Mouse (Mus musculus): ENCODE measurements around the gene Taf13.
"Not testable (repeated sequence)": the region's sequence is repeated elsewhere in the genome, so short reads cannot be mapped to it uniquely, and the experiment has no call there.

Gene Taf13

GRCm38 (mm10) chr3:108563309-108563708, 8.2 kb upstream of the Taf13 start:
- POLR2A ChIA-PET = interaction anchor here (0.8 to 4.3 kb wide), 16 partner anchors 8 to 417 kb away, joined by 3 to 53 read pairs (median 8); partner anchors contain the start of genes Taf13 (in 3 of the 4), Sars (in 2 of the 4), Wdr47 (in 2 of the 4) and Gnai3 (in 1 of the 4)
- CTCF ChIA-PET = interaction anchor here in 2 of 4 experiments (0.7 to 2.9 kb wide), 12 partner anchors 21 to 267 kb away, joined by 3 to 8 read pairs (median 4); partner anchors contain the start of genes Celsr2 (in 1 of the 2), Sars (in 1 of the 2) and Wdr47 (in 1 of the 2)

GRCm38 (mm10) chr3:108567990-108568877, 3.3 kb upstream of the Taf13 start:
- ChIA-PET POLR2A (interaction anchor here (0.5 to 2.4 kb wide), 16 partner anchors 8 to 338 kb away, joined by 3 to 7 read pairs (median 3); partner anchors contain the start of genes Wdr47 (in 2 of the 4) and Sars (in 1 of the 4)), CTCF (interaction anchor here in 1 of 4 experiments (0.5 to 1.2 kb wide), 3 partner anchors 30 to 87 kb away, joined by 3 to 5 read pairs (median 4); no protein-coding TSS in a partner anchor)

GRCm38 (mm10) chr3:108569636-108570035, 1.9 kb upstream of the Taf13 start:
- POLR2A ChIA-PET = interaction anchor here in 3 of 4 experiments (0.6 to 6.9 kb wide), 8 partner anchors 7 to 358 kb away, joined by 3 to 74 read pairs (median 4); partner anchors contain the start of gene Tmem167b (in 1 of the 3)
- CTCF ChIA-PET = not testable (repeated sequence)

- ChIA-PET CTCF (interaction anchor here in 1 of 4 experiments (0.6 kb wide), 2 partner anchors 15 to 27 kb away, joined by 3 to 5 read pairs; no protein-coding TSS in a partner anchor), POLR2A (interaction anchor here (0.7 to 6.9 kb wide), 24 partner anchors 9 to 600 kb away, joined by 3 to 74 read pairs (median 6); partner anchors contain the start of genes Tmem167b (in 3 of the 4), Sars (in 2 of the 4), Wdr47 (in 2 of the 4) and Cyb561d1 (in 1 of the 4))
Measured at GRCm38 (mm10) chr3:108570813-108571212, 685 bp upstream of the Taf13 start.

- POLR2A ChIA-PET = interaction anchor here (0.5 to 6.9 kb wide), 59 partner anchors 8 to 372 kb away, joined by 3 to 74 read pairs (median 5); partner anchors contain the start of genes Tmem167b (in 3 of the 4), Wdr47 (in 3 of the 4), Psrc1 (in 2 of the 4) and Sars (in 2 of the 4)
- CTCF ChIA-PET = interaction anchor here in 1 of 4 experiments (0.6 kb wide), 1 partner anchor 16 kb away, joined by 5 read pairs; no protein-coding TSS in a partner anchor
Measured at GRCm38 (mm10) chr3:108572309-108573010, 962 bp downstream of the Taf13 start.

- CTCF ChIA-PET = no interaction called here
- POLR2A ChIA-PET = interaction anchor here in 2 of 4 experiments (0.9 to 6.9 kb wide), 5 partner anchors 11 to 129 kb away, joined by 3 to 74 read pairs (median 34); partner anchors contain the start of genes Sars (in 1 of the 2), Tmem167b (in 1 of the 2) and Wdr47 (in 1 of the 2)
Measured at GRCm38 (mm10) chr3:108574018-108574417, 2.5 kb downstream of the Taf13 start.

- POLR2A ChIA-PET = interaction anchor here (0.7 to 6.5 kb wide), 9 partner anchors 9 to 30 kb away, joined by 3 to 74 read pairs (median 4); partner anchors contain the start of genes Taf13 (in 4 of the 4) and Tmem167b (in 1 of the 4)
- CTCF ChIA-PET = interaction anchor here in 2 of 4 experiments (0.6 to 1.1 kb wide), 4 partner anchors 22 to 720 kb away, joined by 3 to 11 read pairs (median 3); partner anchors contain the start of genes Celsr2 (in 1 of the 2), Stxbp3 (in 1 of the 2) and Tmem167b (in 1 of the 2)
Measured at GRCm38 (mm10) chr3:108584580-108584979, 13.1 kb downstream of the Taf13 start.

GRCm38 (mm10) chr3:108588446-108588845, 16.9 kb downstream of the Taf13 start:
- CTCF ChIA-PET = interaction anchor here in 2 of 4 experiments (0.6 to 0.7 kb wide), 2 partner anchors 14 to 16 kb away, joined by 3 to 5 read pairs; no protein-coding TSS in a partner anchor
- POLR2A ChIA-PET = interaction anchor here in 3 of 4 experiments (0.5 to 2.2 kb wide), 4 partner anchors 16 to 144 kb away, joined by 3 to 13 read pairs (median 4); partner anchors contain the start of gene Taf13 (in 2 of the 3)

- ChIA-PET CTCF (interaction anchor here in 3 of 4 experiments (0.6 to 1.6 kb wide), 7 partner anchors 10 to 831 kb away, joined by 3 to 4 read pairs (median 3); partner anchors contain the start of genes Csf1 (in 1 of the 3) and Tmem167b (in 1 of the 3)), POLR2A (interaction anchor here (0.5 to 3.3 kb wide), 49 partner anchors 9 to 659 kb away, joined by 3 to 59 read pairs (median 4); partner anchors contain the start of genes Taf13 (in 3 of the 4), Gpsm2 (in 2 of the 4), Sars (in 2 of the 4) and Tmem167b (in 2 of the 4))
Measured at GRCm38 (mm10) chr3:108590786-108591529, 19.5 kb downstream of the Taf13 start, which contains the start of gene Wdr47. Gene Wdr47, plus strand, starts transcription at chr3:108591279.

GRCm38 (mm10) chr3:108591530-108592522, 20.3 kb downstream of the Taf13 start:
- CTCF ChIA-PET = interaction anchor here (0.5 to 1.6 kb wide), 11 partner anchors 9 to 832 kb away, joined by 3 to 6 read pairs (median 3); partner anchors contain the start of genes Tmem167b (in 2 of the 4), Csf1 (in 1 of the 4) and Psrc1 (in 1 of the 4)
- POLR2A ChIA-PET = interaction anchor here in 3 of 4 experiments (0.6 to 3.3 kb wide), 48 partner anchors 8 to 712 kb away, joined by 3 to 59 read pairs (median 4); partner anchors contain the start of genes Taf13 (in 3 of the 3), Gpsm2 (in 2 of the 3), Sars (in 2 of the 3) and Tmem167b (in 2 of the 3)

- CTCF ChIA-PET = no interaction called here
- POLR2A ChIA-PET = no interaction called here
Measured at GRCm38 (mm10) chr3:108608906-108609305, 37.4 kb downstream of the Taf13 start.
